Mouse (Mus musculus): ENCODE data around the gene 4933414I15Rik.

- no peak for TF ChIP-seq POLR2A (IDR thresholded peaks at IDR 0.05; ENCODE audit: control insufficient read depth, low read depth, low read length)
- TF ChIP-seq CTCF (IDR thresholded peaks at IDR 0.05; ENCODE audit: control insufficient read depth, insufficient read depth, insufficient replicate concordance, low read depth, low read length) = no peak
Observed at GRCm38 (mm10) chr11:50913301-50913700, 30.3 kb downstream of the 4933414I15Rik start.

All from testis, adult 2 months (tissue).